Mouse (Mus musculus) kidney, embryonic 15.5 days (tissue): ENCODE measurements around the gene Ctrc. TPM values are rescaled to one million over a fixed set of nuclear protein-coding genes. Genes with fewer than 3 reads are reported as not detected.
"Not testable (repeated sequence)": the region's sequence is repeated elsewhere in the genome, so short reads cannot be mapped to it uniquely, and the experiment has no call there.

ENCODE experiments used
- ATAC-seq: fragments of 200-750 bp; cut with Nextera tagmentation; replicated peaks from 2 replicates; pipeline ENCODE4 v1.8.0; 2017; ENCODE audit warnings: moderate TSS enrichment; ENCODE audit not compliant: low FRiP score
- H3K27ac ChIP-seq: fragments of 300-500 bp; sonication (generic); 2 replicates; pipeline ENCODE4 v1.5.1; 2015; ENCODE audit warnings: mild to moderate bottlenecking, inconsistent platforms
- H3K27me3 ChIP-seq: fragments of 300-500 bp; sonication (generic); 2 replicates; pipeline ENCODE4 v1.6.1; 2015; ENCODE audit warnings: inconsistent platforms
- H3K36me3 ChIP-seq: fragments of 300-500 bp; sonication (generic); 2 replicates; pipeline ENCODE4 v1.6.1; 2015; ENCODE audit warnings: inconsistent platforms
- H3K4me1 ChIP-seq: fragments of 300-500 bp; sonication (generic); 2 replicates; pipeline ENCODE4 v1.6.1; 2015; ENCODE audit warnings: inconsistent platforms
- H3K4me2 ChIP-seq: fragments of 300-500 bp; sonication (generic); 2 replicates; pipeline ENCODE4 v1.6.1; 2015; ENCODE audit warnings: moderate library complexity, mild to moderate bottlenecking, inconsistent platforms
- H3K4me3 ChIP-seq: fragments of 300-500 bp; sonication (generic); replicated peaks from 2 replicates; pipeline ENCODE4 v1.5.1; 2015; ENCODE audit warnings: mild to moderate bottlenecking, inconsistent platforms
- H3K9ac ChIP-seq: fragments of 300-500 bp; sonication (generic); 2 replicates; pipeline ENCODE4 v1.6.1; 2015; ENCODE audit warnings: mild to moderate bottlenecking, inconsistent platforms
- H3K9me3 ChIP-seq: fragments of 300-500 bp; sonication (generic); replicated peaks from 2 replicates; pipeline ENCODE4 v1.6.1; 2016; ENCODE audit warnings: inconsistent platforms
- WGBS: fragments of 180-500 bp; shearing (Covaris S2); methylation state at CpG from one replicate; pipeline ENCODE4 v1.1.7; 2015; ENCODE audit warnings: mixed read lengths; 5-methylcytosine and 5-hydroxymethylcytosine counted together
- polyA plus RNA-seq: library from polyadenylated mRNA; unstranded; fragments of >200 nt; fragmentation: Nextera tagmentation; extraction: Ambion mirVana; gene quantifications from 2 replicates; pipeline ENCODE4 v1.2.1, GENCODE M21; 2015

Ctrc gene
- polyA plus RNA-seq, 1 experiment from 2014 or later: not detected

GRCm38 (mm10) chr4:141791951-141792350 is 54.2 kb downstream of the Ctrc start:
- ATAC-seq: no peak
- WGBS: 91% methylated on average over 8 of the region's 8 CpGs
- peaks cover 44% of the 10 kb centered on the region for H3K4me1 ChIP-seq
- H3K4me3 ChIP-seq: no peak overlapping the region
- H3K36me3 ChIP-seq: peaks cover 27% of the 10 kb centered on the region
- H3K27ac ChIP-seq: peak overlapping the region; percentile 99; the same call in 1 of the 2 replicates
- H3K4me2 ChIP-seq: no peak overlapping the region
- H3K9me3 ChIP-seq: no peaks in the 10 kb centered on the region
- H3K9ac ChIP-seq: no peak overlapping the region
- no peaks in the 10 kb centered on the region for H3K27me3 ChIP-seq

GRCm38 (mm10) chr4:141791486-141791885 is 54.7 kb downstream of the Ctrc start:
- no peak for ATAC-seq
- Histone ChIP-seq H3K9me3 (no peaks in the 10 kb centered on the region), H3K4me2 (no peak overlapping the region; the same call in 1 of the 2 replicates), H3K9ac (no peak overlapping the region), H3K36me3 (peaks cover 23% of the 10 kb centered on the region), H3K4me1 (peaks cover 46% of the 10 kb centered on the region), H3K27me3 (no peaks in the 10 kb centered on the region), H3K27ac (no peak overlapping the region), H3K4me3 (no peak overlapping the region)
- WGBS: 94% methylated on average over 7 of the region's 7 CpGs

GRCm38 (mm10) chr4:141790524-141790990 is 55.6 kb downstream of the Ctrc start, which contains the start of gene Dnajc16:
Gene Dnajc16 (minus strand): TSS chr4:141790931.
- Histone ChIP-seq H3K4me1 (peaks cover 39% of the 10 kb centered on the region), H3K36me3 (peaks cover 22% of the 10 kb centered on the region), H3K27ac (peak within 1 kb of the TSS; percentile 88), H3K4me3 (peak within 1 kb of the TSS; percentile 86), H3K4me2 (peak within 1 kb of the TSS; percentile 83), H3K9me3 (no peaks in the 10 kb centered on the region), H3K9ac (peak within 1 kb of the TSS; percentile 92), H3K27me3 (no peaks in the 10 kb centered on the region)
- peak; percentile 84 for ATAC-seq
- WGBS: under 1% methylated on average over 42 of the region's 42 CpGs

GRCm38 (mm10) chr4:141789564-141790218 is 56.5 kb downstream of the Ctrc start:
- Histone ChIP-seq H3K4me1 (peaks cover 31% of the 10 kb centered on the region), H3K9ac (peak overlapping the region; percentile 92), H3K27me3 (no peaks in the 10 kb centered on the region), H3K9me3 (no peaks in the 10 kb centered on the region), H3K36me3 (peaks cover 30% of the 10 kb centered on the region), H3K4me3 (peak overlapping the region; percentile 86), H3K27ac (peak overlapping the region; percentile 88), H3K4me2 (peak overlapping the region; percentile 83)
- no peak for ATAC-seq
- 51% methylated on average over 3 of the region's 3 CpGs for WGBS

- H3K9me3 ChIP-seq: no peaks in the 10 kb centered on the region
- H3K36me3 ChIP-seq: peaks cover 53% of the 10 kb centered on the region
- no peak overlapping the region for H3K27ac ChIP-seq
- no peak for ATAC-seq
- no peak overlapping the region for H3K4me2 ChIP-seq
- 91% methylated on average over 7 of the region's 7 CpGs for WGBS
- no peak overlapping the region for H3K9ac ChIP-seq
- no peak overlapping the region for H3K4me3 ChIP-seq
- no peaks in the 10 kb centered on the region for H3K27me3 ChIP-seq
- peaks cover 17% of the 10 kb centered on the region for H3K4me1 ChIP-seq
These were observed 58.7 kb downstream of the Ctrc start for GRCm38 (mm10) chr4:141787462-141787861.

GRCm38 (mm10) chr4:141787046-141787445 is 59.1 kb downstream of the Ctrc start:
- Histone ChIP-seq H3K9me3 (no peaks in the 10 kb centered on the region), H3K4me3 (no peak overlapping the region), H3K4me2 (no peak overlapping the region), H3K36me3 (peaks cover 57% of the 10 kb centered on the region), H3K27me3 (no peaks in the 10 kb centered on the region), H3K9ac (no peak overlapping the region), H3K27ac (no peak overlapping the region), H3K4me1 (peaks cover 16% of the 10 kb centered on the region)
- ATAC-seq: no peak
- WGBS: 54% methylated on average over 6 of the region's 6 CpGs

GRCm38 (mm10) chr4:141786141-141786540 is 60.0 kb downstream of the Ctrc start:
- WGBS: 76% methylated on average over 13 of the region's 13 CpGs
- Histone ChIP-seq H3K4me2 (no peak overlapping the region), H3K4me3 (no peak overlapping the region), H3K27me3 (no peaks in the 10 kb centered on the region), H3K36me3 (peaks cover 66% of the 10 kb centered on the region), H3K9ac (no peak overlapping the region), H3K27ac (no peak overlapping the region), H3K4me1 (peaks cover 12% of the 10 kb centered on the region), H3K9me3 (no peaks in the 10 kb centered on the region)
- ATAC-seq: no peak

GRCm38 (mm10) chr4:141784835-141785234 is 61.3 kb downstream of the Ctrc start:
- H3K9me3 ChIP-seq: no peaks in the 10 kb centered on the region
- H3K27me3 ChIP-seq: no peaks in the 10 kb centered on the region
- 69% methylated on average over 5 of the region's 5 CpGs for WGBS
- no peak overlapping the region for H3K9ac ChIP-seq
- H3K27ac ChIP-seq: no peak overlapping the region
- H3K36me3 ChIP-seq: peaks cover 78% of the 10 kb centered on the region
- no peak for ATAC-seq
- H3K4me1 ChIP-seq: peaks cover 9% of the 10 kb centered on the region
- H3K4me3 ChIP-seq: no peak overlapping the region
- no peak overlapping the region for H3K4me2 ChIP-seq

GRCm38 (mm10) chr4:141781201-141781985 is 64.8 kb downstream of the Ctrc start:
- no peak for ATAC-seq
- Histone ChIP-seq H3K4me3 (no peak overlapping the region), H3K9me3 (no peaks in the 10 kb centered on the region), H3K36me3 (peaks cover 90% of the 10 kb centered on the region), H3K4me2 (no peak overlapping the region), H3K27me3 (no peaks in the 10 kb centered on the region), H3K4me1 (0 out of 2 replicates have a peak, but pooled peaks cover under 1% of the 10 kb centered on the region), H3K27ac (no peak overlapping the region), H3K9ac (no peak overlapping the region)
- 95% methylated on average over 8 of the region's 8 CpGs for WGBS

GRCm38 (mm10) chr4:141779828-141780227 is 66.3 kb downstream of the Ctrc start:
- Histone ChIP-seq H3K27ac (no peak overlapping the region), H3K9me3 (no peaks in the 10 kb centered on the region), H3K9ac (no peak overlapping the region), H3K27me3 (no peaks in the 10 kb centered on the region), H3K4me1 (no peaks in the 10 kb centered on the region), H3K36me3 (peaks cover 94% of the 10 kb centered on the region), H3K4me3 (no peak overlapping the region), H3K4me2 (no peak overlapping the region)
- no peak for ATAC-seq
- WGBS: 90% methylated on average over 8 of the region's 8 CpGs

- H3K36me3 ChIP-seq: peaks cover 96% of the 10 kb centered on the region
- H3K4me1 ChIP-seq, H3K9ac ChIP-seq, H3K27ac ChIP-seq, H3K4me2 ChIP-seq, H3K9me3 ChIP-seq, H3K4me3 ChIP-seq, H3K27me3 ChIP-seq, ATAC-seq: not testable (repeated sequence)
- WGBS: 94% methylated on average over 4 of the region's 4 CpGs
These were observed 73.1 kb downstream of the Ctrc start for GRCm38 (mm10) chr4:141773019-141773418.

- H3K27ac ChIP-seq: no peak overlapping the region
- no peaks in the 10 kb centered on the region for H3K9me3 ChIP-seq
- no peak for ATAC-seq
- no peak overlapping the region for H3K4me2 ChIP-seq
- H3K27me3 ChIP-seq: no peaks in the 10 kb centered on the region
- WGBS: 88% methylated on average over 8 of the region's 8 CpGs
- H3K4me3 ChIP-seq: no peak overlapping the region
- H3K4me1 ChIP-seq: peaks cover 14% of the 10 kb centered on the region
- H3K36me3 ChIP-seq: peaks cover 100% of the 10 kb centered on the region
- H3K9ac ChIP-seq: no peak overlapping the region
These were observed 74.3 kb downstream of the Ctrc start for GRCm38 (mm10) chr4:141771823-141772222.
